Mouse (Mus musculus): ENCODE results near the gene Mnt.

The Mnt gene

DNA sequence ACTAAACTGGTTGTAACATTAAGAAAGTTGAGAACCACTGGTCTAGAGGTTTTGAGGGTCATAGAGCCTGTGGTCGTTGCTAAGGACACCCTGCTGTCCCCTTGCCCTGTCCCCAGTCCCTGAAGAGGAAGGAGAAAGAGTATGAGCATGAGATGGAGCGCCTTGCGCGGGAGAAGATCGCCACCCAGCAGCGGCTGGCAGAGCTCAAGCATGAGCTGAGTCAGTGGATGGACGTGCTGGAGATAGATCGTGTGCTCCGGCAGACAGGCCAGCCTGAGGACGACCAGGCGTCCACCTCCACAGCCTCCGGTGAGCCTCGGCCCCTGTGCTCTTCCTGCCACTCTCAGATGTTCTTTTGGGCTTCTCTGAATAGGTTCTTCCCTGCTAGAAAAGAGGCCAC, 11.3 kb downstream of the Mnt start:
- in situ Hi-C loops (cut with MboI; ENCODE audit: low pct_unique_long_range_greater_than_20kb in 1 of 2, low sequenced_read_pairs in 2 of 2, unreplicated experiment in 1 of 2) = no loop called here

DNA sequence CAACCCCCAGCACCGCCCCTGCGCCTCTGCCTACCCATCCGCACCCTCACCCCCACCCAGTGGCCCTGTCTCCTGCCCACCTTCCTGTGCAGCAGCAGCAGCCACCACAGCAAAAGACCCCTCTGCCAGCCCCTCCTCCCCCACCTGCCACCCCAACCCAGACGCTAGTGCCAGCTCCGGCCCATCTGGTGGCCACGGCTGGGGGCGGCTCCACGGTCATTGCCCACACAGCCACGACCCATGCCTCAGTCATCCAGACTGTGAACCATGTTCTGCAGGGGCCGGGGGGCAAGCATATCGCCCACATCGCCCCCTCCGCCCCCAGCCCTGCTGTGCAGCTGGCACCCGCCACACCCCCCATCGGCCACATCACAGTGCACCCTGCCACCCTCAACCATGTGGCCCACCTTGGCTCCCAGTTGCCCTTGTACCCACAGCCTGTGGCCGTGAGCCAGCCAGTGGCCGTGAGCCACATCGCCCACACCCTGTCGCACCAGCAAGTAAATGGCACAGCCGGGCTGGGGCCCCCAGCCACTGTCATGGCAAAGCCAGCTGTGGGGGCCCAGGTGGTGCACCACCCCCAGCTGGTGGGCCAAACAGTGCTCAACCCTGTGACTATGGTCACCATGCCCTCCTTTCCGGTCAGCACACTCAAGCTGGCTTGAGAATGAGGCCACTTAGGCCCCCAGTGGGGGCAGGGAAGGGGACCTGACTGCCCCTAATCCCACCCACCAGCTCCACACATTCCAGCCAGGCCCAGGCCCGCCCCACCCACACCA, 12.1 kb downstream of the Mnt start:
- in situ Hi-C loops (cut with MboI; ENCODE audit: low pct_unique_long_range_greater_than_20kb in 1 of 2, low sequenced_read_pairs in 2 of 2, unreplicated experiment in 1 of 2) = no loop called here

DNA sequence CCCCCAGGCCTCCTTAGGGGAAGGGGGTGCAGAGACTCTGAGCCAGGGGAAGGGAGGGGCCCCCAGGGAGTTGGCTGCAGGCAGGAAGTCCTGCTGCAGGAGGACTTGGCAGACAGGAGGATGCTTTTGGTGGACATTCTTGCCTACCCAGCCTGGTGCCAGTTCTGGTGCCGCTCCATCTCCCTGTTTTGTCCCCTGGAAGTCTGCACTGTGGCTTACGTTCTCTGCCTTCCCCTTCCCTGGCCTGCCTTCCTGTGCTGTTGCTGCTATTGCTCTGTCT, 12.7 kb downstream of the Mnt start:
- in situ Hi-C loops (cut with MboI; ENCODE audit: low pct_unique_long_range_greater_than_20kb in 1 of 2, low sequenced_read_pairs in 2 of 2, unreplicated experiment in 1 of 2) = no loop called here

DNA sequence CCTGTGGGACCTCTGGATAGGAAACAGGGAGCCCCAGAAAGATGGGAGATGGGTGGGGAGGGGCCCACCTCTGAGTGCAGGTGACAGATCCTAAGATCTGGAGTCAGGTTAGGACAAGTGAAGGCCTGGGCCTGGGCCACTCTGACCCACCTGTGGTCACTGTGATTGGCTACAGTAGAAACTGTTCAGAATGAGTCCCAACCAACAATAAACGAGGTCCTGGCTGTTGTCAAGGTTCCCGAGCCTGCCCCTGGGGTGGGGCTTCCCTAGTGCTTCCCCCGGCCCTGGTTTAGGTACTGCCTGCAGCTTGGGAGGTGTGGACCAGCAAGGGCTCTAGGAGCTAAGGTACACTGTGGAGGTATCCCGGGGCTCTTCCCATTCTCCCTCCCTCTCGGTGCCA, 13.0 kb downstream of the Mnt start:
- in situ Hi-C loops (cut with MboI; ENCODE audit: low pct_unique_long_range_greater_than_20kb in 1 of 2, low sequenced_read_pairs in 2 of 2, unreplicated experiment in 1 of 2) = no loop called here

DNA sequence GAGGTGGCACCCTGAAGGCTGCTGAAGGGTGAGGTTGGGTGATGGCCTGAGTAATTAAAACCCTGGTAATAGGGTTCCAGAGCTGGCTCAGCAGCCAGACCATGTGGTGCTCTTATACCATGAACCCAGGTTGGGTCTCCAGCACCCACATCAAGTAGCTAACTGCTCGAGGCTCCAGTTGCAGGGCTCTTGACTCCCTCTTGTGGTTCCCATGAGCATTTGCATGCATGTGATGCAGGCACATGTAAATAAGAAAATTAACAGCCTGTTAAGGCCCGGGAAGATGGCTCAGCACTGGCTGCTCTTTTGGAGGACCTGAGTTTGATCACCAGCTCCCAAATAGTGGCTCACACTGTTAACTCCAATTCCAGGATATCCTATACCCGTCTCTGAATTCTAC, 15.1 kb downstream of the Mnt start:
- in situ Hi-C loops (cut with MboI; ENCODE audit: low pct_unique_long_range_greater_than_20kb in 1 of 2, low sequenced_read_pairs in 2 of 2, unreplicated experiment in 1 of 2) = no loop called here

DNA sequence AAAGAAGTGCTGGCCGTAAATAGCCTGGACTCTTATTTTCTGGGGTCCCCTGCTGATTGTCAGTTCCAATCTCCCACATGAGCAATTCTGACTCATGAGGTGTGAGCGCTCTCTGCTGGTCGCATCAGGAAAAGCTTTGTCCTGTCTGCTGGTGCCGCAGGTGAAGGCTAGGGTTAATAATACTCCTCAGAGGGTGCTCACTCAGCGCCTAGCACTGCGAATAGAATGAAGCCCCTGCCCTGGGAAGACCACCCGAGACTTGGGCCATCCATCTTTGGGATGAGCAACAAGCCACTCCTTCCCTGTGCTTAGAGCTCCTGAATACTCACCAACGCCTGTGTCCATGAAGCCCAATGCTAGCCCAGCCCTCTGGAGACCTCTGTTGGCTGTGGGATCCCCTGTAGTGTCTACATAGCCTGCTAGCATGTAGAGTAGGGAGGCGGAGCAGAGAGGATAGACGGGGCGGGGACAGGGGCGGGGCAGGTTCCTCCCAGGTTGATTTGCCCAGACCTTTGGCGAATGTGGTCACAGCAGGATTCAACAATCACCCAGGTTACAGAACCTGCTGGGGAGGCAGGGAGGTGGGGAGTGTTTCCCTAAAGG, 17.3 kb downstream of the Mnt start:
- in situ Hi-C loops (cut with MboI; ENCODE audit: low pct_unique_long_range_greater_than_20kb in 1 of 2, low sequenced_read_pairs in 2 of 2, unreplicated experiment in 1 of 2) = no loop called here

DNA sequence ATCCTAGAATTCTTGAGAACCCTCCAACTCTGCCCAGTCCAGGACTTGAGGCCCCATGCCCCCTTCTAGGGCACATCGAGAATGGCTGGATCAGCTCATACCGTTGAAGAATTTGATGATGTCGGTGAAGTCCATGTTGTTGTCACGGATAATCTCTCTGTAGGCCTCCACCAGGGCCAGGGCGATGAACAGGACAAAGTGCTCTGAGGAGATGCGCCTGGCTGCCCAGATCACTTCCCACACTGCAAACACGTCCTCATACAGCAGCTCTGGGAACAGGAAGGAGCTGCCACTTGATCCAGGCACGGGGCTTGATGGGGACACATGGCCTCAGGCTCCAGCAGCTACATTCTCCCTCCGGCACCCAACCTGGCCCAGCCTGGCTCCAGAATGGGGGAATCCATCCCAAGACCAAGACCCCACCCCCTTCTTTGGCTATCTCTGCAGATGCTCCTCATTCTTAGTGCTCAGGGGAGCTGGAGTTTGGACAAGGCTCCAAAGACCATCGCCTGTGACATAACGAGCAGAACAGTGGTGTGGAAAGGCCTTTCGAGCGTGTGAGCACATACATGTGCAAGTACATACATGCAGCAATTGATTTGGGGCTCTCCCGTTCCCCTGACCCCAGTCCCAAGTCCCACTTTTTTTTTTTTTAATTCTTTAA, 20.4 kb downstream of the Mnt start:
- in situ Hi-C loops (cut with MboI; ENCODE audit: low pct_unique_long_range_greater_than_20kb in 1 of 2, low sequenced_read_pairs in 2 of 2, unreplicated experiment in 1 of 2) = no loop called here

DNA sequence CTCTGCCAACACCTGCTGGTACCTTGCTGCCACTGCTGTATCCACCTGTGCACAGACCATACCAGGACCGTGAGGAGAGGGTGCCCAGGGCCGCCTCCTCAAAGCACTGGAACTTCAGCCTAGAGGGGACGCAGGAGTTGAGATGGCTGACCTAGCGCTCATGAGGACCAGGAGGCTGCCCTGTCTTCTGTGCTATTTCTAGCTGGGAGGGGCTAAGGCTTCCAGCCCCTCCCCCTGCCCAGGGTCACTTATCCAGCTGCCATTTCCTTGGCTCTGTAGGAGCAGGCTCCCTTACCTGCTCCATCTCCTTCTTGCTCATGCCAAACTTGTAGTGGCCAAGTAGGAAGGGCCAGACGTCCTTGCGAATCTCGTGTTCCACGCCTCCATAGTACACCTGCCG, 27.0 kb downstream of the Mnt start:
- in situ Hi-C loops (cut with MboI; ENCODE audit: low pct_unique_long_range_greater_than_20kb in 1 of 2, low sequenced_read_pairs in 2 of 2, unreplicated experiment in 1 of 2) = no loop called here

DNA sequence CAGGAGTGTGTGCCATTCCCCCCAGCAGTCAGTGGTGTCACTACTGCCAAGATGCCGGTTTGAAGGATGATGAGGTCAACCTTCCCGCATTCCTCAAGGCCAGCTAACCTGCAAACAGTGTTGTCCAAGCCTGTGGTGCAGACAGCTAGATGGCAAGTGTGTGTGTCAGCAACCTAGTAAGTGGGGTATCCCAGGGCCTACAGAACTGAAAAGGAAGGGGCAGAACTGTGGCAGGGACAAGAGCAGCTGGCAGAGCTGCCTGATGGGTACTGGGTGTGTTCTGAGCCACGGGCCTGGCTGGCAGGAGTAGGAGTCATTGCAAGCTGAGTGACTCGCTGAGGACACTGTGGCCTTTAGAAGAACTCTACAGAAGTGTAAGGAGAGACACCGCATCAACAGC, 31.4 kb downstream of the Mnt start:
- in situ Hi-C loops (cut with MboI; ENCODE audit: low pct_unique_long_range_greater_than_20kb in 1 of 2, low sequenced_read_pairs in 2 of 2, unreplicated experiment in 1 of 2) = no loop called here

DNA sequence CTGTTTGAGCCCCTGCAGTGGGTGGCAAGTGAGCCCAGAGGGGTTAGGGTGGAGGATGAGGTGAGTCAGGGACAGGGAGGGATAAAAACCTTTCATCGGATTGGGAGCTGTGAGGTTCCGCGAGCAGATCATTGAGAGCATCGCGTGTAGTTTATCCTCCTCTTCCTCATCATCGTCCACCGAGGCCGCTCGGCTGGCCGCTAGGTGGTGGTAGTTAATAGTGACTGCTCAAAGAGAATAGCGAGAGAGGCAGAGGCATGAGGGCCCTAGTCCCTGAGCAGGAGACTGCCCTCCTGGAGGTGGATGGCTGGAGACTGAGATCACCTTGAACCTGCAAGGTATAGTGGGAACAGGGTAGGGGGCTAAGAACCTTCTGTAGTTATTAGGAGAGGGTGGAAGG, 32.8 kb downstream of the Mnt start:
- in situ Hi-C loops (cut with MboI; ENCODE audit: low pct_unique_long_range_greater_than_20kb in 1 of 2, low sequenced_read_pairs in 2 of 2, unreplicated experiment in 1 of 2) = no loop called here

DNA sequence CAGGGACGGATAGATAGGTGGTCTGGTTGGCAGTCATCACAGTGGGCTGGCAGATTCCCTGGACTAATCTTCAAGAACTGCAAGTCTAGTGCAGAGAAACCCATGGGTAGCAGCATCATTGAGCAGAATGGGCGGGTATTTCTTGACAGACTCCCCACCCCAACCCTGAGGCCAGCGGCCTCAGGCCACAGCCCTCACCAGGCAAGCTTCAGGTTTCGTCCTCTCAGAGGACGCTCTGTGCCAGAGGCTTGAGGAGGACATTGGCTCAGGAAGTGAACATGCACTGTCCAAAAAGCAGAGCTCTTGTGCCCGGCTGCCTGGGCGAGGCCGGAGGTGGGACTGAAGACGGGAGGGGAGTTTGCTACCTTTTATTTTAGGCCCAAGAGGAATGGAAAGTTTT, 33.7 kb downstream of the Mnt start:
- in situ Hi-C loops (cut with MboI; ENCODE audit: low pct_unique_long_range_greater_than_20kb in 1 of 2, low sequenced_read_pairs in 2 of 2, unreplicated experiment in 1 of 2) = no loop called here

DNA sequence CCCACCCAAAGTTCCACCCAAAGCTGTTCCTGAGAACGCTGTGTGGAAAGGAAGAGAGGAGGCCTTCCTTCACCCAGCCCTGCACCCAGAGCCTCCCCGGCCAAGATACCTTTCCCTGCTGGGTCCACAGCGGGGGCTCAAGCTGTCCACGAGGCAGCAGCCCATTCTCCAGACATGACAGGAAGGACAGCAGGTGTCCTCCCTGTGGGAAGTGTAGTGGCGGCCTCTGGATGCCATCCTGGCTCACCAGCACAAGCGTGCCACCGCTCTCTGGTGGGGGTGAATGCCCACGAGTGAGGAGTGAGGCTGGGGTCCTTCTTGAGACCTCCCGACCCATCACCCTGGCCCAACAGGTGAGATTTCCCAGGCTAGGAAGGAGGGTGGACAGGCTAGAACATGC, 34.5 kb downstream of the Mnt start:
- in situ Hi-C loops (cut with MboI; ENCODE audit: low pct_unique_long_range_greater_than_20kb in 1 of 2, low sequenced_read_pairs in 2 of 2, unreplicated experiment in 1 of 2) = no loop called here

DNA sequence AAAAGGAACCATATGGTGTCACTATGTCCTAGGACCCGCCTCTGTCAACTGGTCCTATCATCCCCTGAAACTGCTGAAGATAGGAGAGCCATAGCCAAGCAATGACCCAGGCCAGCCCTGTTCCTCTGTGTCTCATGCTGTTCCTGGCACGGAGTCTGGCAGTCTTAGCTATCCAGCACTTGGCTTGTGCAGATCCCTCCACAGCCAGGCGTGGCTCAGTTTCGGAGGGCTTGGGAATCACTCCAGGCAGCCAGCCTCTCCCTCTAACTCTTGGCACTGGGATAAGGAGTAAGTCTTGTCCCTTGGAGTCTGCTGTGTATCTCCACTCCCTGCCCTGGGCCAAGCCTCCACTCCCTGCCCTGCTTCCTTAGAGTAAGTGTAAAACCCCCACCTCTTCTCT, 35.9 kb downstream of the Mnt start:
- in situ Hi-C loops (cut with MboI; ENCODE audit: low pct_unique_long_range_greater_than_20kb in 1 of 2, low sequenced_read_pairs in 2 of 2, unreplicated experiment in 1 of 2) = no loop called here

DNA sequence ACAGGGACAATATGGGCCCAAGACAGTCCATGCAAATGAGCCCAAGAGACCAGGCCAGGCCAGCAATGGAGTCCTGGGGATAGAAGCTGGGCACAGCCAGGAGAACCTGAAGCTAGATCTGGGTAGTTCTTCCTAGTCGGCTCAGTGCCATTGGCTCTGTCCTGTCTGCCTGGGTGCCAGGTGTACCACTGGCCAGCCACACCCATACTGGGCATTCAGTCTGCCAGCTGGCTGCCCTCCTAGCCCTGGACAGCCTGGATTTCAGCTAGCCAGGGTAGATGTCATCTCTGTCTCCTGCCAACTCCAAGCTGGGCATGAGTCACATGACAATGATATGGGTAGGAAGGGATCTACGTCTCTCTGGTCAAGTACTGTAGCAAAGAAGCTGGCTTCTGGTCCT, 36.5 kb downstream of the Mnt start:
- in situ Hi-C loops (cut with MboI; ENCODE audit: low pct_unique_long_range_greater_than_20kb in 1 of 2, low sequenced_read_pairs in 2 of 2, unreplicated experiment in 1 of 2) = no loop called here

DNA sequence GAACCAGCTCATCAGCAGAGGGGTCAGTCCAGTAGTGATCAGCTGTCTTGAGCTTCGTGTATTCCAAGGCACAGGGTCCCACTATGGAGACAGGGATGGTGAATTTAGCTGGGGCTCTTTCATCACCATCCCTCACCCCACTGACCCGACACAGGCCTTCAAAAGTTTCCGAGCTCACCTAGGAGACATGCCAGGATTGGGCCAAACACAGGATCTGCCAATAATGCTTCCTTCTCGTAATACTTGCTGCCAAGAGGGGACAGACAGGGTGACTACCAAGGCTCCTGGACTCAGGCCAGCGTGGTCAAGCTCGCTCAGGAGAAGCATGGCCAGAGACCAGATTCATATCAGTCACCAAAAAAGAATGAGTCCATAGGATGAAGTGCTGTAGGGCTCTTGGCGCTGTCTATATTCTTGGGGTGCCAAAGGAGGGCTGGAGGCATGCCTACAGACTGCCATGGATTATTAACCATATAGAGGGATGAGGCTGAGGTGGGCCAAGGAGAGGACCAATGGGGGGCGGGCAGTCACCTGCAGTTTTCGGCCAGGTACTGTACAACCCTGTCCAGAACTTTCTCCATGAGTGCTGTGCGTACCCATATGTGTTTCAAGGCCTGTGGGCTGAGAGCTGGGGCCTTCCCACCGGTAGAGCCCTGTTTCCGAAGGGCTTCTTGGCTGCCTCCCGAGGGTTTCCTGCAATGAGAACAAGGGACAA, 37.5 kb downstream of the Mnt start:
- in situ Hi-C loops (cut with MboI; ENCODE audit: low pct_unique_long_range_greater_than_20kb in 1 of 2, low sequenced_read_pairs in 2 of 2, unreplicated experiment in 1 of 2) = no loop called here

DNA sequence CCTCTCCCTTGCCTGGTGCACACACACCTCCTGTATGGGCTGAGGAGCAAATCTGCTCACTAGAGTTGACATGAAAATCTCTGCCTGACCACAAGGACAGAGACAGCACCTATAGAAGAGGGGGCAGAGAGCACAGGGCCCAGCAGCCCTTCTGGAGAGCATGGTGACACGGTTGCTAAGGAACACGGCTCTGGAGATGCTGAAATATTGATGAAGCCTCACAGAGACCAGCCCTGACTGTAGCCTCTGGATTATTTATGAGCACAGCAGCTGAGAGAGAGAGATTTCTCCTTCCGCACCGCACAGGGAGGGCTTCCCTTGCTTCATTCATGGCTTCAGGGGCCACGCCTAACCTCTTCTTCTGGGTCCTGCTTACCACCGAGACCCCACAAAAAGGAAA, 38.9 kb downstream of the Mnt start:
- in situ Hi-C loops (cut with MboI; ENCODE audit: low pct_unique_long_range_greater_than_20kb in 1 of 2, low sequenced_read_pairs in 2 of 2, unreplicated experiment in 1 of 2) = no loop called here

DNA sequence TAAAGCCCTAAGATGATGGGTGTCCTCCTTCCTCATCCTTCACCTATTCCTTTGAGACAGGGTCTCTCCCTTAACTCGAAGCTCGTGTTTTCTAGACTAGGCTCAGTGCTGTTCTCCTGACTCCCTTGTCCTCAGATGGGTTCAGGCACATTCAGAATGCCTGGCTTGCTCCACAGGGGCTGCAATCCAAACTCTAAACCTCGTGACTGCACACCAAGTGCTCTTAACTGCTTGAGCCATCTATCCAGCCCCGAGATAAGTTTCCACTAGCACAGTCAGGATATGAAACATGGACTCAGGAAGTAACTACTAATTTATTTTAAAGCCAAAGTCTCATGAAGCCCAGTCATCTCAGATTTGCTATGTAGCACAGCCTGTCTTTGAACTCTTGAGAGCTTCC, 39.8 kb downstream of the Mnt start:
- in situ Hi-C loops (cut with MboI; ENCODE audit: low pct_unique_long_range_greater_than_20kb in 1 of 2, low sequenced_read_pairs in 2 of 2, unreplicated experiment in 1 of 2) = no loop called here

DNA sequence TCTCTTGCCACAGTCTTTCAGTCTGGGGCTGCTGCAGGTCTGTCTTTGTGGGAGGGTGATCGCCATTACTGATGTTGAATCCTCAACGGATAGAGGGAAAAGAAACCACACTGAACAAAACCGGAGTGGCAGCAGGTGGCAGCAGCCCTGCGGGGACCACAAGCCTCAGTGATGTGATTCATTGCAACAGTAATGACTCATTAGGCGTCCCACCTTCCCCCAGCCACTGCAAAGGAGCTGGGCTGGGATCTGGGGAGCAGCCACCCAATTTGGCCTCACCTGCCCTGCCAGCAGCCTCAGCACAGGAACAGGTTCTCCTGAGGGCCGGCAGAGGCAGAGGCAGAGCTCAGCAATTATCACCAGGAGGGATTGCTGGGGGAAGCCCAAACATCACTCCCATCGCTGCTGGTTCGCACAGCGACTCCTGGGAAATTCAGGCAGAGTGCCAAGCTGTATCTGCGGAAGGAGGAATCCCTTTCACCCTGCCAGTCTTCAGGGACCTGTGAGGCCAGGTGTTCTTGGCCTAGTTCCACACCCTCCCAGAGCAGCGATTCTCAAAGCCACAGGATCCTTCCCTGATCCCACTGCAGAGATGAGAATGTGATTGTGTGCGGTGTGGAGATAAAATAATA, 40.4 kb downstream of the Mnt start:
- in situ Hi-C loops (cut with MboI; ENCODE audit: low pct_unique_long_range_greater_than_20kb in 1 of 2, low sequenced_read_pairs in 2 of 2, unreplicated experiment in 1 of 2) = no loop called here

DNA sequence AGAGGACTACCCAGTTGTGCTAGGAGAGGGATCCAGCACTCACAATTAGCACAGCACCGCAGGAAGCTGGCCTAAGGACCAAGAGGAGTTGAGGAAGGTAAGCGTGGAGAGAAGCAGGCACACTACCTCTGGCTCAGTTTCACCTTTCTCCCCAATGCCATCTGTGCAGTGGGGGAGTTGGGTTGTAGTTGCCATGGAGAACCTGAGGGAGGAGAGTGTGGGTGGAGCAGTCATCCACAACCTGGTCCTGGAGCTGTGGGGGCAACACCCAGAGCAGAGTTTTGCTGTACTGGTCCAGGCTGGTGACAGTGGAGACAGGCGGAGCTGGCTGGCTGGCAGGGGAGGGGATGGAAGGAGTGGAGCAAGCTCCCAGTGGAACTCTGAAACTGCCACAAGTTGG, 43.9 kb downstream of the Mnt start:
- in situ Hi-C loops (cut with MboI; ENCODE audit: low pct_unique_long_range_greater_than_20kb in 1 of 2, low sequenced_read_pairs in 2 of 2, unreplicated experiment in 1 of 2) = no loop called here
